ENCODE assay signal across 23 mouse cellular contexts in genomic region chr14:25824995-25825394, GRCm38 (mm10).
"Had no signal": no experiment of that assay in that cellular context is flagged by ENCODE, and none has a peak within 500 bp of the region (broad histone marks: within the 10 kb centered on the region; RNA-seq: fewer than 3 reads in every experiment).

No protein-coding gene starts in this region.

- DNase-seq: gastrocnemius, postnatal 14 days; gastrocnemius, postnatal 36 days; heart, adult 11 months; heart, adult 2 months; heart, postnatal 14 days; heart, postnatal 36 days; kidney, adult 11 months; kidney, adult 2 months; kidney, postnatal 10 days; kidney, postnatal 25 days; kidney, postnatal 4 days; left cerebral cortex, postnatal 4 days had no signal

- H3K4me2 ChIP-seq: heart, embryonic 11.5 days; heart, embryonic 13.5 days; heart, embryonic 15.5 days; hindbrain, embryonic 13.5 days; hindbrain, embryonic 15.5 days; limb, embryonic 13.5 days; limb, embryonic 15.5 days; liver, embryonic 12.5 days had no signal

- H3K4me3 ChIP-seq: heart, adult 2 months; heart, embryonic 13.5 days; heart, embryonic 15.5 days; hindbrain, embryonic 13.5 days; hindbrain, embryonic 15.5 days; layer of hippocampus, adult 2 months; limb, embryonic 13.5 days; limb, embryonic 15.5 days; liver, embryonic 12.5 days had no signal

- H3K36me3 ChIP-seq: heart, embryonic 13.5 days; heart, embryonic 15.5 days; hindbrain, embryonic 13.5 days; hindbrain, embryonic 15.5 days; limb, embryonic 13.5 days; limb, embryonic 15.5 days; liver, embryonic 12.5 days had no signal

- H3K27me3 ChIP-seq: heart, embryonic 13.5 days; heart, embryonic 15.5 days; hindbrain, embryonic 13.5 days; hindbrain, embryonic 15.5 days; limb, embryonic 13.5 days; limb, embryonic 15.5 days had no signal

- H3K9ac ChIP-seq: heart, embryonic 13.5 days; heart, embryonic 15.5 days; hindbrain, embryonic 13.5 days; hindbrain, embryonic 15.5 days; limb, embryonic 13.5 days; limb, embryonic 15.5 days; liver, embryonic 12.5 days; liver, embryonic 14.5 days had no signal

- H3K27ac ChIP-seq: heart, adult 2 months; heart, embryonic 13.5 days; heart, embryonic 15.5 days; hindbrain, embryonic 13.5 days; hindbrain, embryonic 15.5 days; hindbrain, postnatal 0 days; layer of hippocampus, adult 2 months; limb, embryonic 13.5 days; limb, embryonic 15.5 days; liver, embryonic 12.5 days; liver, embryonic 14.5 days had no signal

- ATAC-seq: hindbrain, postnatal 0 days; liver, embryonic 12.5 days had no signal

- H3K9me3 ChIP-seq: heart, embryonic 13.5 days; heart, embryonic 15.5 days; hindbrain, embryonic 13.5 days; hindbrain, embryonic 15.5 days; limb, embryonic 13.5 days; limb, embryonic 15.5 days; liver, embryonic 12.5 days had no signal

- H3K4me1 ChIP-seq: heart, embryonic 13.5 days; hindbrain, embryonic 13.5 days; hindbrain, embryonic 15.5 days; limb, embryonic 15.5 days; liver, embryonic 12.5 days had no signal
